Comparison of ENCODE assay signal across 8 mouse cellular contexts in the genomic region with DNA sequence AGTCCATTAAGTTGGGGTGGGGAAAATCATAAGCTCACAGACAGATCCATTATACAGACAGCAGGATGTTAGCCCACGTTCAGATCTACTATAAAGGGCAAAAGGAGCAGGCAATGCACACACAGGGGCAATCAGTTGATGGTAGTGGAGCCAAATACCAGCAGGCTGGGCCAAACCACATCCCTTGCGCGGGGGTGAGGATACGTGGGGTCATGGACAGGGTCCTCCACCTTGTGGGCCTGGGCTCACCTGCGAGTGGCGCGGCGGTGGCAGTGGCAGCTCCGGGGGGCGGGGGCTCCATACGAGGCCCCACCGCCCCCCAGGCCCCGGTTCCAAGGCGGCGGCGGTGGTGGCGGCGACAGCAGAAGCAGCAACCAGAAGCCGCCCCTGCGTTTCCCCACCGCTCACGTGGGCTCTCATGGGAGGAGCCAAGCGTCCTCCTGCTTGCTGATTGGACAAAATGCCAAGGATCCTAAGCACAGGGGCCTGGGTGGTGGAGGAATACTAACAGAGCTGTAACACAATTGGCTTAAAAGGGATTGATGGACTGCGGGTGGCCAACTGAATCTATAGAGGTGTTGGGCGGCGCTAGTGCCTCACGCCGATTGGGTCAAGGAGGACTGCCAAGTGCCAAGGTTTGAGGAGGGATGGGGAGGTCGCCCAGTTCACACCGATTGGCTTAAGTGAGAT. TPM values are rescaled to one million over a fixed set of nuclear protein-coding genes. Genes with fewer than 3 reads are reported as not detected.
DNase-seq lines count a peak whose midpoint lies in the region; ATAC-seq lines count a peak whose summit lies in the region.

A gene (minus strand): TSS at position 418 of the 690 bp plus-strand sequence.

- no peaks in the 10 kb centered on the region for H3K4me1 ChIP-seq in hindbrain, embryonic 11.5 days (replicated peaks; ENCODE audit: control insufficient read depth, insufficient read depth, low read length)

- peak; percentile 91 for DNase-seq in MN1 (ENCODE audit: low spot score)
- peak; percentile 94 for DNase-seq in cerebellum, adult 9-10 months
- DNase-seq in frontal cortex, adult 2 months (ENCODE audit: extremely low spot score in 1 of 2, low spot score in 1 of 2), result peak; percentile 85 to 87
- peak; percentile 84 for DNase-seq in hindbrain, embryonic 11.5 days (ENCODE audit: low spot score)
- peak; percentile 71 to 72 for DNase-seq in layer of hippocampus, postnatal 10 days (ENCODE audit: low spot score in 2 of 2)
- DNase-seq in lung, postnatal 10 days, result peak; percentile 93
- DNase-seq in ovary, postnatal 36 days (ENCODE audit: low spot score), result peak; percentile 75
- peak; percentile 80 for DNase-seq in thymus, postnatal 25 days

- ATAC-seq in hindbrain, embryonic 11.5 days (ENCODE audit: low FRiP score), result peak; percentile 99

- peak within 1 kb of the TSS; percentile 49; the same call in 1 of the 2 replicates for H3K27ac ChIP-seq in hindbrain, embryonic 11.5 days (ENCODE audit: low read depth, low read length)

- no peaks in the 10 kb centered on the region for H3K9me3 ChIP-seq in hindbrain, embryonic 11.5 days (ENCODE audit: control insufficient read depth, low read length)

- H3K4me2 ChIP-seq in hindbrain, embryonic 11.5 days (replicated peaks; ENCODE audit: low read depth, low read length), result peak within 1 kb of the TSS; percentile 42

- 11% methylated on average over 27 of the region's 30 CpGs for WGBS in hindbrain, embryonic 11.5 days

- peak within 1 kb of the TSS; percentile 53 for H3K4me3 ChIP-seq in hindbrain, embryonic 11.5 days (ENCODE audit: low read depth, low read length)

- H3K36me3 ChIP-seq in hindbrain, embryonic 11.5 days (ENCODE audit: control insufficient read depth, insufficient read depth, low read length), result no peaks in the 10 kb centered on the region

- no peaks in the 10 kb centered on the region for H3K27me3 ChIP-seq in hindbrain, embryonic 11.5 days (ENCODE audit: control insufficient read depth, insufficient read depth, low read length)

- peak within 1 kb of the TSS; percentile 63 for H3K9ac ChIP-seq in hindbrain, embryonic 11.5 days (ENCODE audit: low read depth, low read length)

RNA-seq across cellular contexts. Expression of the gene that starts here (rescaled TPM):
- polyA plus RNA-seq in frontal cortex, adult 2 months (2012; rRNA removed), result 36.0 and 39.1 TPM in 2 replicates
- polyA plus RNA-seq in hindbrain, embryonic 11.5 days (2014; fragmentation: Nextera tagmentation; extraction: Ambion mirVana), result 7.1 and 9.1 TPM in 2 replicates
- 10 to 100 TPM; 34.6 to 35.7 TPM for total RNA-seq in layer of hippocampus, postnatal 10 days (2021)

Comparison
In these comparisons a context has a peak if more than half of its experiments do, and no peak if none do; other contexts are left out.
1. Peak in every context shown above with its lines: DNase-seq, ATAC-seq, H3K4me3 ChIP-seq and H3K27ac ChIP-seq.